Mouse (Mus musculus) heart, adult 2 months (tissue): ENCODE data around the gene Gsc2. TPM values are rescaled to one million over a fixed set of nuclear protein-coding genes. Genes with fewer than 3 reads are reported as not detected.

Experiments used
- DNase-seq, 2 experiments: peaks; one replicate each; pipeline ENCODE4 v3.0.0; 2021
- H3K27ac ChIP-seq: fragments of 200-600 bp; 2 replicates; pipeline ENCODE4 v1.8.1; 2022
- H3K27me3 ChIP-seq: fragments of 200-500 bp; 2 replicates; pipeline ENCODE4 v1.6.1; 2012; ENCODE audit warnings: mild to moderate bottlenecking, low read length, inconsistent platforms, mixed read lengths; ENCODE audit not compliant: control insufficient read depth, insufficient read depth
- H3K36me3 ChIP-seq: fragments of 200-500 bp; 2 replicates; pipeline ENCODE4 v1.6.1; 2012; ENCODE audit warnings: low read length, inconsistent platforms; ENCODE audit not compliant: control insufficient read depth, insufficient read depth
- H3K4me1 ChIP-seq: fragments of 200-500 bp; 2 replicates; pipeline ENCODE4 v1.6.1; 2011; ENCODE audit warnings: low read length; ENCODE audit not compliant: control insufficient read depth, insufficient read depth
- H3K4me3 ChIP-seq: fragments of 200-600 bp; 2 replicates; pipeline ENCODE4 v1.8.1; 2022
- H3K79me2 ChIP-seq: fragments of 200-500 bp; replicated peaks from 2 replicates; pipeline ENCODE4 v1.6.1; 2012; ENCODE audit warnings: mild to moderate bottlenecking, inconsistent platforms, low read length, moderate library complexity, mixed read lengths; ENCODE audit not compliant: control insufficient read depth, insufficient read depth
- H3K9ac ChIP-seq: fragments of 200-500 bp; 2 replicates; pipeline ENCODE4 v1.6.1; 2012; ENCODE audit warnings: low read depth, mild to moderate bottlenecking, control low read depth, inconsistent platforms, low read length, mixed read lengths
- CTCF ChIP-seq: fragments of 200-600 bp; IDR thresholded peaks from 2 replicates; pipeline ENCODE4 v1.8.1; 2022; ENCODE audit warnings: antibody characterized with exemption, mild to moderate bottlenecking, moderate library complexity
- EP300 ChIP-seq: fragments of 200-500 bp; IDR thresholded peaks from 2 replicates; pipeline ENCODE4 v1.6.1; 2011; ENCODE audit warnings: low read depth, low read length, control low read depth; ENCODE audit not compliant: insufficient read depth
- POLR2A ChIP-seq: fragments of 200-500 bp; IDR thresholded peaks from 2 replicates; pipeline ENCODE4 v1.6.1; 2011; ENCODE audit warnings: mild to moderate bottlenecking, low read depth, low read length, control low read depth; ENCODE audit not compliant: insufficient read depth
- WGBS: fragments of 180-500 bp; shearing (Covaris S2); methylation state at CpG from one replicate; pipeline ENCODE4 v1.1.7; 2018; 5-methylcytosine and 5-hydroxymethylcytosine counted together
- intact Hi-C: fragments of 180-260 bp; cut with DNase I; formaldehyde crosslinking; loops from one replicate; pipeline ENCODE4 v1.15.1; 2025
- polyA plus RNA-seq: library from polyadenylated mRNA; depleted of rRNA; stranded (reverse); fragments of >200 nt; gene quantifications from 2 replicates; pipeline ENCODE4 v1.2.3, GENCODE M21; 2012
- total RNA-seq, 2 experiments: library from RNA; stranded (reverse); gene quantifications; 2 replicates each; pipeline ENCODE4 v1.2.3; 2021

Gene Gsc2
- total and polyA plus RNA-seq, 3 experiments = not detected

- 36% methylated on average over 3 of the region's 3 CpGs for WGBS
These were observed 19.6 kb upstream of the Gsc2 start for GRCm38 (mm10) chr16:17934445-17934910.

GRCm38 (mm10) chr16:17933594-17934444, 19.0 kb upstream of the Gsc2 start:
- Histone ChIP-seq H3K27me3 (no peaks in the 10 kb centered on the region), H3K36me3 (no peaks in the 10 kb centered on the region), H3K27ac (no peak overlapping the region), H3K9ac (no peak overlapping the region), H3K4me1 (no peaks in the 10 kb centered on the region), H3K4me3 (no peak overlapping the region), H3K79me2 (no peaks in the 10 kb centered on the region)
- TF ChIP-seq EP300 (no peak), CTCF (no peak), POLR2A (no peak)
- 62% methylated on average over 9 of the region's 9 CpGs for WGBS
- intact Hi-C loops = no loop called here
- no peak for DNase-seq

More at GRCm38 (mm10) chr16:17934445-17934910, 19.6 kb upstream of the Gsc2 start:
- Histone ChIP-seq H3K27ac (no peak overlapping the region), H3K4me1 (no peaks in the 10 kb centered on the region), H3K36me3 (no peaks in the 10 kb centered on the region), H3K4me3 (no peak overlapping the region), H3K9ac (no peak overlapping the region), H3K27me3 (no peaks in the 10 kb centered on the region), H3K79me2 (no peaks in the 10 kb centered on the region)
- TF ChIP-seq EP300 = no peak
- no peak for TF ChIP-seq CTCF
- TF ChIP-seq POLR2A = no peak
- intact Hi-C loops = no loop called here
- no peak for DNase-seq

GRCm38 (mm10) chr16:17931906-17932460, 17.1 kb upstream of the Gsc2 start:
- Histone ChIP-seq H3K79me2 (no peaks in the 10 kb centered on the region), H3K9ac (no peak overlapping the region), H3K27me3 (no peaks in the 10 kb centered on the region), H3K36me3 (no peaks in the 10 kb centered on the region), H3K4me1 (no peaks in the 10 kb centered on the region), H3K27ac (no peak overlapping the region), H3K4me3 (no peak overlapping the region)
- intact Hi-C loops = no loop called here
- TF ChIP-seq EP300 = no peak
- TF ChIP-seq CTCF = no peak
- no peak for TF ChIP-seq POLR2A
- no peak for DNase-seq
- 79% methylated on average over 5 of the region's 5 CpGs for WGBS

- Histone ChIP-seq H3K4me1 (no peaks in the 10 kb centered on the region), H3K9ac (no peak overlapping the region), H3K4me3 (no peak overlapping the region), H3K36me3 (no peaks in the 10 kb centered on the region), H3K27ac (no peak overlapping the region), H3K27me3 (no peaks in the 10 kb centered on the region), H3K79me2 (no peaks in the 10 kb centered on the region)
- TF ChIP-seq CTCF = no peak
- TF ChIP-seq EP300 = no peak
- no peak for TF ChIP-seq POLR2A
- WGBS = 83% methylated on average over 2 of the region's 2 CpGs
- intact Hi-C loops = loop anchor here (5.0 to 10.0 kb wide), 2 partner anchors 118 to 305 kb away; partner anchors contain the start of gene Zdhhc8
- no peak for DNase-seq
These were observed 14.8 kb upstream of the Gsc2 start for GRCm38 (mm10) chr16:17929631-17930030.

GRCm38 (mm10) chr16:17929211-17929610, 14.4 kb upstream of the Gsc2 start:
- H3K4me3 ChIP-seq = no peak overlapping the region
- H3K27me3 ChIP-seq = no peaks in the 10 kb centered on the region
- 32% methylated on average over 2 of the region's 2 CpGs for WGBS
- H3K36me3 ChIP-seq = no peaks in the 10 kb centered on the region
- no peaks in the 10 kb centered on the region for H3K4me1 ChIP-seq
- H3K79me2 ChIP-seq = no peaks in the 10 kb centered on the region
- TF ChIP-seq POLR2A = no peak
- TF ChIP-seq EP300 = no peak
- no peak for TF ChIP-seq CTCF
- intact Hi-C loops = loop anchor here (5.0 to 10.0 kb wide), 2 partner anchors 118 to 306 kb away; partner anchors contain the start of gene Zdhhc8
- no peak overlapping the region for H3K9ac ChIP-seq
- H3K27ac ChIP-seq = no peak overlapping the region
- no peak for DNase-seq

- H3K79me2 ChIP-seq = no peaks in the 10 kb centered on the region
- 0% methylated on average over 9 of the region's 9 CpGs for WGBS
- H3K4me1 ChIP-seq = no peaks in the 10 kb centered on the region
- H3K9ac ChIP-seq = peak overlapping the region; percentile 62
- peak overlapping the region; percentile 77 for H3K27ac ChIP-seq
- peak; percentile 66 to 74 for DNase-seq
- TF ChIP-seq POLR2A (no peak), CTCF (peak; percentile 79), EP300 (no peak)
- H3K4me3 ChIP-seq = peak overlapping the region; percentile 93
- no peaks in the 10 kb centered on the region for H3K27me3 ChIP-seq
- H3K36me3 ChIP-seq = no peaks in the 10 kb centered on the region
- intact Hi-C loops = loop anchor here (5.0 to 10.0 kb wide), 2 partner anchors 119 to 306 kb away; partner anchors contain the start of gene Zdhhc8
These were observed 13.8 kb upstream of the Gsc2 start for GRCm38 (mm10) chr16:17928627-17929104.
